Mouse (Mus musculus): ENCODE data around the gene Eif4a3. TPM values are rescaled to one million over a fixed set of nuclear protein-coding genes. Genes with fewer than 3 reads are reported as not detected.
"Not testable (repeated sequence)": the region's sequence is repeated elsewhere in the genome, so short reads cannot be mapped to it uniquely, and the experiment has no call there.

Eif4a3 gene
- polyA plus RNA-seq, 1 experiment from 2014 or later = 281 TPM

- Histone ChIP-seq H3K27ac (replicated peaks) (no peak overlapping the region), H3K9me3 (no peaks in the 10 kb centered on the region), H3K4me3 (no peak overlapping the region), H3K4me2 (no peak overlapping the region), H3K4me1 (peaks cover 21% of the 10 kb centered on the region), H3K27me3 (replicated peaks) (no peaks in the 10 kb centered on the region), H3K9ac (no peak overlapping the region), H3K36me3 (peaks cover 10% of the 10 kb centered on the region)
- no peak for ATAC-seq (ENCODE audit: extremely low read depth, insufficient number of reproducible peaks, low FRiP score, low TSS enrichment)
- 78% methylated on average over 7 of the region's 7 CpGs for WGBS
Measured at GRCm38 (mm10) chr11:119265811-119266210, 34.1 kb downstream of the Eif4a3 start.

- no peaks in the 10 kb centered on the region for H3K27me3 ChIP-seq (replicated peaks)
- H3K4me1 ChIP-seq = peaks cover 17% of the 10 kb centered on the region
- no peaks in the 10 kb centered on the region for H3K9me3 ChIP-seq
- no peak overlapping the region for H3K4me2 ChIP-seq
- H3K4me3 ChIP-seq = no peak overlapping the region
- no peaks in the 10 kb centered on the region for H3K36me3 ChIP-seq
- no peak for ATAC-seq (ENCODE audit: extremely low read depth, insufficient number of reproducible peaks, low FRiP score, low TSS enrichment)
- H3K9ac ChIP-seq = no peak overlapping the region
- WGBS = 83% methylated on average over 13 of the region's 13 CpGs
- no peak overlapping the region for H3K27ac ChIP-seq (replicated peaks)
Measured at GRCm38 (mm10) chr11:119264413-119264812, 35.5 kb downstream of the Eif4a3 start.

GRCm38 (mm10) chr11:119259977-119260376, 39.9 kb downstream of the Eif4a3 start:
- Histone ChIP-seq H3K4me2 (no peak overlapping the region), H3K4me1 (no peaks in the 10 kb centered on the region), H3K4me3 (no peak overlapping the region), H3K27me3 (replicated peaks) (no peaks in the 10 kb centered on the region), H3K27ac (replicated peaks) (no peak overlapping the region), H3K9me3 (no peaks in the 10 kb centered on the region), H3K36me3 (no peaks in the 10 kb centered on the region), H3K9ac (no peak overlapping the region)
- ATAC-seq (ENCODE audit: extremely low read depth, insufficient number of reproducible peaks, low FRiP score, low TSS enrichment) = no peak
- 83% methylated on average over 8 of the region's 8 CpGs for WGBS

GRCm38 (mm10) chr11:119258572-119259322, 41.1 kb downstream of the Eif4a3 start:
- no peaks in the 10 kb centered on the region for H3K4me1 ChIP-seq
- no peak overlapping the region; the same call in 1 of the 2 replicates for H3K27ac ChIP-seq (replicated peaks)
- H3K36me3 ChIP-seq = no peaks in the 10 kb centered on the region
- ATAC-seq (ENCODE audit: extremely low read depth, insufficient number of reproducible peaks, low FRiP score, low TSS enrichment) = 0 out of 2 replicates have a peak, but pooled peaks have one; percentile 47
- peak overlapping the region; percentile 41 for H3K4me3 ChIP-seq
- H3K27me3 ChIP-seq (replicated peaks) = no peaks in the 10 kb centered on the region; the same call in 1 of the 2 replicates
- WGBS = 65% methylated on average over 23 of the region's 23 CpGs
- peak overlapping the region; percentile 64 for H3K4me2 ChIP-seq
- peak overlapping the region; percentile 67 for H3K9ac ChIP-seq
- H3K9me3 ChIP-seq = no peaks in the 10 kb centered on the region

GRCm38 (mm10) chr11:119258216-119258571, 41.7 kb downstream of the Eif4a3 start:
- no peaks in the 10 kb centered on the region; the same call in 1 of the 2 replicates for H3K27me3 ChIP-seq (replicated peaks)

GRCm38 (mm10) chr11:119256557-119256956, 43.3 kb downstream of the Eif4a3 start:
- H3K36me3 ChIP-seq; H3K4me3 ChIP-seq; H3K9ac ChIP-seq; ATAC-seq (ENCODE audit: extremely low read depth, insufficient number of reproducible peaks, low FRiP score, low TSS enrichment); H3K9me3 ChIP-seq; H3K4me2 ChIP-seq; H3K27ac ChIP-seq (replicated peaks): not testable (repeated sequence)
- peaks cover 14% of the 10 kb centered on the region for H3K27me3 ChIP-seq (replicated peaks)
- peaks cover 13% of the 10 kb centered on the region for H3K4me1 ChIP-seq
- 83% methylated on average over 5 of the region's 5 CpGs for WGBS

More at GRCm38 (mm10) chr11:119258216-119258571, 41.7 kb downstream of the Eif4a3 start:
- H3K4me2 ChIP-seq = peak overlapping the region; percentile 64
- H3K9ac ChIP-seq = peak overlapping the region; percentile 67
- no peaks in the 10 kb centered on the region for H3K9me3 ChIP-seq
- H3K27ac ChIP-seq (replicated peaks) = no peak overlapping the region; the same call in 1 of the 2 replicates
- no peak for ATAC-seq (ENCODE audit: extremely low read depth, insufficient number of reproducible peaks, low FRiP score, low TSS enrichment)
- 0 out of 2 replicates have a peak, but pooled peaks cover 4% of the 10 kb centered on the region for H3K4me1 ChIP-seq
- 48% methylated on average over 9 of the region's 9 CpGs for WGBS
- peak overlapping the region; percentile 41 for H3K4me3 ChIP-seq
- no peaks in the 10 kb centered on the region for H3K36me3 ChIP-seq

GRCm38 (mm10) chr11:119252854-119253541, 46.9 kb downstream of the Eif4a3 start:
- H3K36me3 ChIP-seq = no peaks in the 10 kb centered on the region
- peak overlapping the region; percentile 33 for H3K4me3 ChIP-seq
- peak overlapping the region; percentile 69 for H3K9ac ChIP-seq
- peak overlapping the region; percentile 67 for H3K4me2 ChIP-seq
- ATAC-seq (ENCODE audit: extremely low read depth, insufficient number of reproducible peaks, low FRiP score, low TSS enrichment) = no peak
- H3K27ac ChIP-seq (replicated peaks) = no peak overlapping the region
- 2% methylated on average over 22 of the region's 22 CpGs for WGBS
- H3K4me1 ChIP-seq = peaks cover 26% of the 10 kb centered on the region
- H3K9me3 ChIP-seq = no peaks in the 10 kb centered on the region
- H3K27me3 ChIP-seq (replicated peaks) = peaks cover 21% of the 10 kb centered on the region

GRCm38 (mm10) chr11:119250998-119251397, 48.9 kb downstream of the Eif4a3 start:
- Histone ChIP-seq H3K27ac (replicated peaks) (no peak overlapping the region), H3K9me3 (no peaks in the 10 kb centered on the region), H3K9ac (no peak overlapping the region), H3K4me2 (no peak overlapping the region), H3K4me1 (peaks cover 26% of the 10 kb centered on the region), H3K27me3 (replicated peaks) (peaks cover 21% of the 10 kb centered on the region), H3K4me3 (no peak overlapping the region), H3K36me3 (no peaks in the 10 kb centered on the region)
- ATAC-seq (ENCODE audit: extremely low read depth, insufficient number of reproducible peaks, low FRiP score, low TSS enrichment) = no peak
- WGBS = 33% methylated on average over 17 of the region's 17 CpGs

- 0 out of 2 replicates have a peak, but pooled peaks cover 3% of the 10 kb centered on the region for H3K9me3 ChIP-seq
- peaks cover 21% of the 10 kb centered on the region for H3K27me3 ChIP-seq (replicated peaks)
- H3K9ac ChIP-seq = no peak overlapping the region
- peaks cover 26% of the 10 kb centered on the region for H3K4me1 ChIP-seq
- WGBS = 28% methylated on average over 6 of the region's 6 CpGs
- no peaks in the 10 kb centered on the region for H3K36me3 ChIP-seq
- no peak overlapping the region for H3K4me3 ChIP-seq
- no peak overlapping the region for H3K4me2 ChIP-seq
- no peak overlapping the region for H3K27ac ChIP-seq (replicated peaks)
- ATAC-seq (ENCODE audit: extremely low read depth, insufficient number of reproducible peaks, low FRiP score, low TSS enrichment) = no peak
Measured at GRCm38 (mm10) chr11:119249011-119249410, 50.9 kb downstream of the Eif4a3 start.

GRCm38 (mm10) chr11:119245543-119245942, 54.3 kb downstream of the Eif4a3 start:
- H3K4me1 ChIP-seq; H3K27ac ChIP-seq (replicated peaks); H3K4me2 ChIP-seq; H3K36me3 ChIP-seq; H3K4me3 ChIP-seq; H3K27me3 ChIP-seq (replicated peaks); H3K9ac ChIP-seq; H3K9me3 ChIP-seq; ATAC-seq (ENCODE audit: extremely low read depth, insufficient number of reproducible peaks, low FRiP score, low TSS enrichment): not testable (repeated sequence)
- WGBS = 88% methylated on average over 6 of the region's 6 CpGs

- H3K27me3 ChIP-seq (replicated peaks) = no peaks in the 10 kb centered on the region
- no peak overlapping the region for H3K9ac ChIP-seq
- H3K9me3 ChIP-seq = 0 out of 2 replicates have a peak, but pooled peaks cover 3% of the 10 kb centered on the region
- H3K4me1 ChIP-seq = peaks cover 11% of the 10 kb centered on the region
- ATAC-seq (ENCODE audit: extremely low read depth, insufficient number of reproducible peaks, low FRiP score, low TSS enrichment) = no peak
- no peak overlapping the region for H3K27ac ChIP-seq (replicated peaks)
- 90% methylated on average over 12 of the region's 12 CpGs for WGBS
- H3K4me3 ChIP-seq = no peak overlapping the region
- no peak overlapping the region for H3K4me2 ChIP-seq
- no peaks in the 10 kb centered on the region for H3K36me3 ChIP-seq
Measured at GRCm38 (mm10) chr11:119239480-119239879, 60.4 kb downstream of the Eif4a3 start.
